Mouse (Mus musculus) myocyte (in vitro differentiated cells): ENCODE results near the gene Prpf8. TPM values are rescaled to one million over a fixed set of nuclear protein-coding genes. Genes with fewer than 3 reads are reported as not detected.

Source experiments
- H3K27me3 ChIP-seq: one replicate; pipeline ENCODE4 v1.6.1; 2011; ENCODE audit not compliant: control insufficient read depth, insufficient read depth, insufficient read length
- H3K36me3 ChIP-seq: one replicate; pipeline ENCODE4 v1.6.1; 2011; ENCODE audit not compliant: control insufficient read depth, insufficient read depth
- H3K4me2 ChIP-seq: one replicate; pipeline ENCODE4 v1.6.1; 2011; ENCODE audit warnings: low read depth, control low read depth
- H3K4me3 ChIP-seq: one replicate; pipeline ENCODE4 v1.5.1; 2011; ENCODE audit warnings: mild to moderate bottlenecking, control low read depth, moderate library complexity
- H3K79me2 ChIP-seq: one replicate; pipeline ENCODE4 v1.6.1; 2011; ENCODE audit not compliant: control insufficient read depth, insufficient read depth
- H3ac ChIP-seq: one replicate; pipeline ENCODE4 v1.6.1; 2011; ENCODE audit not compliant: control insufficient read depth, insufficient read length
- CEBPB ChIP-seq: IDR thresholded peaks from 2 replicates; pipeline ENCODE4 v1.6.1; 2011; ENCODE audit warnings: mild to moderate bottlenecking, moderate library complexity; ENCODE audit not compliant: poor library complexity, insufficient read depth, severe bottlenecking
- E2F4 ChIP-seq: IDR thresholded peaks from one replicate; pipeline ENCODE4 v1.6.1; 2011; ENCODE audit warnings: mild to moderate bottlenecking, control low read depth, moderate library complexity; ENCODE audit not compliant: insufficient read depth
- MAX ChIP-seq: IDR thresholded peaks from one replicate; pipeline ENCODE4 v1.6.1; 2011; ENCODE audit warnings: low read depth, mild to moderate bottlenecking, control low read depth
- MYOD1 ChIP-seq, 3 experiments: IDR thresholded peaks; one replicate each; pipeline ENCODE4 v1.6.1; 2011; ENCODE audit warnings: control low read depth in 2 of 3, low read depth in 2 of 3, mild to moderate bottlenecking in 2 of 3, moderate library complexity in 1 of 3; ENCODE audit not compliant: insufficient read length in 2 of 3, control insufficient read depth in 1 of 3
- MYOG ChIP-seq, 3 experiments: IDR thresholded peaks; one replicate each; pipeline ENCODE4 v1.6.1; 2011; ENCODE audit warnings: control low read depth in 2 of 3, low read depth in 2 of 3, mild to moderate bottlenecking in 2 of 3; ENCODE audit not compliant: insufficient read length in 2 of 3, control insufficient read depth in 1 of 3, insufficient read depth in 1 of 3
- POLR2A ChIP-seq: IDR thresholded peaks from one replicate; pipeline ENCODE4 v1.6.1; 2011; ENCODE audit warnings: low read depth, mild to moderate bottlenecking, control low read depth, moderate library complexity; ENCODE audit not compliant: insufficient read length
- POLR2AphosphoS2 ChIP-seq: IDR thresholded peaks from one replicate; pipeline ENCODE4 v1.6.1; 2011; ENCODE audit warnings: low read depth, control low read depth; ENCODE audit not compliant: insufficient read length
- REST ChIP-seq: IDR thresholded peaks from one replicate; pipeline ENCODE4 v1.6.1; 2011; ENCODE audit warnings: mild to moderate bottlenecking, control low read depth, moderate library complexity; ENCODE audit not compliant: insufficient read depth, insufficient read length
- SRF ChIP-seq: IDR thresholded peaks from one replicate; pipeline ENCODE4 v1.6.1; 2011; ENCODE audit warnings: low read depth; ENCODE audit not compliant: control insufficient read depth, insufficient read length
- TCF12 ChIP-seq: IDR thresholded peaks from one replicate; pipeline ENCODE4 v1.6.1; 2011; ENCODE audit warnings: mild to moderate bottlenecking, control low read depth; ENCODE audit not compliant: poor library complexity, insufficient read depth, severe bottlenecking
- TCF3 ChIP-seq: IDR thresholded peaks from one replicate; pipeline ENCODE4 v1.6.1; 2011; ENCODE audit warnings: low read depth, control low read depth; ENCODE audit not compliant: insufficient read length
- USF1 ChIP-seq: IDR thresholded peaks from one replicate; pipeline ENCODE4 v1.6.1; 2011; ENCODE audit warnings: low read depth, mild to moderate bottlenecking, control low read depth, moderate library complexity
- polyA plus RNA-seq: library from polyadenylated mRNA; unstranded; fragments of >200 nt; fragmentation: generic; extraction: Trizol; gene quantifications from one replicate; pipeline ENCODE4 v1.2.1, GENCODE M21; 2012; ENCODE audit warnings: missing spikeins

Gene Prpf8
- polyA plus RNA-seq, 1 experiment = 93.0 TPM

DNA sequence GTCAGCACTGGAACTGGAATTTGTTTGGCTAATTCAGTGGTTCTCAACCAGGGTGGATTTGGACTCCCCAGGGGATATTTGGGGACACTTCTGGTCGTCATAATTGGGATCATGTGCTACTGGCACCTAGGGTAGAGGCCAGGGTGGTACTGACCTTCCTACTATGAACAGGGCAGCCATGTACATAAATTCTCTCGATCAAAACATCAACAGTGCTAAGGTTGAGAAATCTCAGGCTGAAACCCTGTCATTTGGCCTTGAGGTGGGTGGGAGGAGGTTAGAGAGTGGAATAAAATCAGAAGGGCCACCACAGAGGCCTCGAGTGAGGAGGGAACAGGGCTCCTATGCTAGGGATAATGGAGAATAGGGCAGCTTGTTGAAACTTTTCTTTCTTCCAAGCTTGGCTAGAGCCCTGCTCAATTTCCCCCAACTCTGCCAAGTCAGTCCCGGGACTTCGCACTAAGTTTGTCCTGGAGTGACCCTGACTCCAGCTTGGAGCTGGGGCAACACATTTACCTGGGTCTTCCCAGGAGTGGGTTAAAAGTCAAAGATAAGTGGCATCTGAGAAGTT lies 27.4 kb upstream of the Prpf8 start:
- H3K79me2 ChIP-seq = peaks cover 23% of the 10 kb centered on the region
- peak overlapping the region; percentile 98 for H3K4me2 ChIP-seq
- H3ac ChIP-seq = no peak overlapping the region
- H3K27me3 ChIP-seq = no peaks in the 10 kb centered on the region
- TF ChIP-seq USF1 = no peak
- TF ChIP-seq CEBPB = peak; percentile 4; the same call in 1 of the 2 replicates
- no peak for TF ChIP-seq MYOD1 (IDR thresholded peaks at IDR 0.05; ENCODE audit: control insufficient read depth in 1 of 3, insufficient read length in 2 of 3, low read depth in 2 of 3)
- peak; percentile 8 for TF ChIP-seq POLR2A
- TF ChIP-seq POLR2AphosphoS2 = no peak
- no peak for TF ChIP-seq MAX
- H3K4me3 ChIP-seq = peak overlapping the region; percentile 98
- peaks cover 8% of the 10 kb centered on the region for H3K36me3 ChIP-seq

DNA sequence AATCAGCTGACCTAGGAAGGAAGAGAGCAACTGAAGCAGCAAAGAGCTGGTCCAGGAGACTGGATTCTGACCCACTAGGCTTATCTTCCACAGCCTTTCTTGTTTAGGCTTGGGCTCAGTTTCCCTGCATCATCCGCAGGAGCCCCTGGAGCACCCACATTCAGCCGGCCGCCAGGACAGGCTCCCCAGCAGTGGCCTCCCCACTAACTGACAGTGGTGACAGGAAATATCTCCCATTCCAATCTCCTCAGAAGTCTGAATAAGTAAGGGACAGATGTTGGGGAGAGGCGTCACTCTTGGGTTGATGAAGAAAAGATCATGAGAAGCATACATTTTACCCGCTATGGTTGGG lies 26.9 kb upstream of the Prpf8 start:
- H3ac ChIP-seq = no peak overlapping the region
- H3K4me2 ChIP-seq = peak overlapping the region; percentile 98
- peaks cover 13% of the 10 kb centered on the region for H3K36me3 ChIP-seq
- H3K27me3 ChIP-seq = no peaks in the 10 kb centered on the region
- TF ChIP-seq TCF12 = no peak
- no peak for TF ChIP-seq POLR2A
- TF ChIP-seq TCF3 = no peak
- no peak for TF ChIP-seq MYOG (IDR thresholded peaks at IDR 0.05; ENCODE audit: control insufficient read depth in 1 of 3, insufficient read depth in 1 of 3, insufficient read length in 2 of 3, low read depth in 2 of 3)
- no peak for TF ChIP-seq SRF
- no peak for TF ChIP-seq REST
- no peak for TF ChIP-seq POLR2AphosphoS2
- TF ChIP-seq MAX = no peak
- no peak for TF ChIP-seq CEBPB
- peak overlapping the region; percentile 98 for H3K4me3 ChIP-seq
- peaks cover 28% of the 10 kb centered on the region for H3K79me2 ChIP-seq

DNA sequence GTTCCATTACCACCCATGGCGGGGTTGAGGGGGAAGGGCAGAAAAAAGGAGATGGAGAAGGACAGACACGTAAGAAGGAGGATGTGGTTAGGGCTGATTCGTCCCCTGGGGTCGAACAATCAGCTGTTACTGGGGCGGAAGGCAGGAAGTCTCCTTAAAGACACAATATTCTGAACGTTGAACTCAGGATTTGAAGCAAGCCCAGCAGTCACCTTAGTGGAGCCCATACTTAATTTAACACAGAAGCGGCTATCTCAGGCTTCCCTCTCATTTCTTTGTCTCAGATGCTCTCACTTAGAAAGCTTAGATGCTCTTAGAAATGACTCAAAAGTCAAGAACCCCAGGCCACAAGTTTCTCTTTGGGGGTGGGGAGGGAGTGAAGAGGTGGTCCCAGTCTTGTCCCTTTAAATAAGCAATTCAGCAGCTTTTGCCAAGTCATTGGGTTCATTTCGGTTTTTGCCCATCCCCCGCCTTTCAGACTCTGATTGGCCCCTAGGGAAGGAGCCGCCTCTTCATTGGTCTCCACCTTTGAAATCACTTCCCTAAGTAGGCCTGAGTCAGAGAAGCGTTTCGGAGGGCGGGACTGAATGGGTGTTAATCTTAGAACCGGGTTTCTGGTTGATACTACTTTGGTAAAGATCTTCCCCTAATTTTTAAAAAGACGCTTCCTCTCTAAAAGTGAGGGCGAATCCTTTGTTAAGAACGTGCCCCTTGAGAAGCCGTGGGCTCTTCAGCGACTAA lies 26.3 kb upstream of the Prpf8 start:
- H3K4me3 ChIP-seq = peak overlapping the region; percentile 98
- peak overlapping the region; percentile 98 for H3K4me2 ChIP-seq
- H3ac ChIP-seq = no peak overlapping the region
- H3K36me3 ChIP-seq = peaks cover 18% of the 10 kb centered on the region
- peaks cover 34% of the 10 kb centered on the region for H3K79me2 ChIP-seq
- TF ChIP-seq MYOG (IDR thresholded peaks at IDR 0.05; ENCODE audit: control insufficient read depth in 1 of 3, insufficient read depth in 1 of 3, insufficient read length in 2 of 3, low read depth in 2 of 3) (peak in 2 of 3 experiments; percentile 53 to 57), REST (no peak), MYOD1 (IDR thresholded peaks at IDR 0.05; ENCODE audit: control insufficient read depth in 1 of 3, insufficient read length in 2 of 3, low read depth in 2 of 3) (peak in 2 of 3 experiments; percentile 74 to 77), TCF12 (no peak), E2F4 (no peak), USF1 (no peak), CEBPB (no peak), POLR2AphosphoS2 (peak; percentile 39), POLR2A (peak; percentile 3), TCF3 (no peak), MAX (no peak), SRF (no peak)
- no peaks in the 10 kb centered on the region for H3K27me3 ChIP-seq

DNA sequence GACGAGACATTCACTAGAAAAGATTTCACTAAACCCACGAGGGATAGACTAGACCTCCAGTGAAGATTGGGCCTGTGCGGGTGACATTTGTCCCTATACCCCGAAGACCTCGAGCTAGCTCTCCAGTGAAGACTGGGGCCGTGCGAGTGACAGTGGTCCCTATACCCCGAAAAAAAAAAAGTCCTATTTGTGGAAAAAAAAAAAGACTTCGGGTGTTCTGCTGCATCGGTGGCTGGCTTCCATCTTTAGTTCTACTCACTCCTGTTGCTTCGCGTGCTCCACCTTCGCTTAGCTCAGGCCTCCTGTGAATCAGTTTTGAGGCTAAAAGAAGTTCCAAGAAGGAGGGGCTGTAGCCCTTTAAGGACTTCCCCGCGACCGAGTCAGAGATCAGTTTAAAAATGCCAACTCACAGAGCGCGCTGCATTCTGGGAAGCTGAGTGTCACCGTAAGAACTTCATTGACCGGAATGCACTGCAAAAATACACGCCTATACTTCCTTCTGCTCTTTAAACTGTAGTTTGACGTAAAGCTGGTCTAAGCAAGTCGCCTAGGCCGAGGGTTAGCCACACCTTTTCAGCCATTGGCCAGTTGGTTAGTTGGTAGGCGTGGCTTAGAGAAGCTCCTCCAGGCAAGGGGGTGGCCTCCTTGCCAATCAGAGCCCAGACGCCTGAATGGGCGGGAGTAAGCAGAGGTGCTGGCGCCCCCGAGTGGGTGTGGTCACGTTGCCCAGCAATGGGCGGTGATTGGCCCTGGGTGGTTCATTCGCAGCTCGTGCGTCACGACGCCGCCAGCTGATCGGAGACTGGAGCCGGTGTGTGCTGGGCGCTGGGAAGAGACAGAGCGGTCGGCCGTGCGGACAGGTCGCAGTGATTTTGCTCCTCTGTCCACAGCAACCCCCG lies 25.5 kb upstream of the Prpf8 start, which contains the start of gene Tlcd2:
Gene Tlcd2 (plus strand): TSS at position 872 of the 899 bp plus-strand sequence.
- H3K79me2 ChIP-seq = peaks cover 37% of the 10 kb centered on the region
- TF ChIP-seq E2F4 (peak; percentile 57), TCF12 (no peak), MAX (no peak), SRF (peak; percentile 50), MYOG (IDR thresholded peaks at IDR 0.05; ENCODE audit: control insufficient read depth in 1 of 3, insufficient read depth in 1 of 3, insufficient read length in 2 of 3, low read depth in 2 of 3) (peak in 2 of 3 experiments; percentile 43 to 79), POLR2A (peak; percentile 100), MYOD1 (IDR thresholded peaks at IDR 0.05; ENCODE audit: control insufficient read depth in 1 of 3, insufficient read length in 2 of 3, low read depth in 2 of 3) (peak in 2 of 3 experiments; percentile 38 to 60), POLR2AphosphoS2 (peak; percentile 100), CEBPB (no peak), TCF3 (peak; percentile 6), REST (peak; percentile 52), USF1 (peak; percentile 74)
- peak within 1 kb of the TSS; percentile 99 for H3K4me2 ChIP-seq
- H3K27me3 ChIP-seq = no peaks in the 10 kb centered on the region
- H3K4me3 ChIP-seq = peak within 1 kb of the TSS; percentile 98
- peak within 1 kb of the TSS; percentile 36 for H3ac ChIP-seq
- H3K36me3 ChIP-seq = peaks cover 26% of the 10 kb centered on the region
